In the genomic region with DNA sequence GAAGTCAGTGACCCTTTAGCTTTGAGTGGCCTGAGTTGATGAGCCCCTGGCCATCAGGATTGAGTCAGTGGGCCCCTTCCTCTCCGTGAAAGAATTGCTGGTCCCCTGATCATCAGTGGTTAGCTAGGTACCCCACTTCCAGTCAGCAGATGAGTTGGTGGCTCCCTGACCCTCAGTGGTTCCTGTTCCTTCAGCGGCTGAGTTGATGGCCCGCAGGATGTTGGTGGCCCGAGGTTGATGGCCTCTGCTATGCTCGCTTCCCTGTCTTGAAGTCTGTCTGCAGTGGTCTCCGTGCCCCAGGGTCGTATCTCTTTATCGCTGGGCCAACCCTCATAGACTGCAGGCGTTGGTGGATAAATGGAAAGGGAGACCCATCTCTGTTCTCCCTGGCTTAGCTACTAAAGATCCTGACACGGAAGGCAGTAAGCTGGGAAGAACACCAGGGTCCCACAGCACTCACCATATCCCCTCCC, we compare ENCODE assay signal across 8 mouse cellular contexts. TPM values are rescaled to one million over a fixed set of nuclear protein-coding genes. Genes with fewer than 3 reads are reported as not detected.
A peak's percentile ranks its signal among the peaks of the same experiment; 100 is the strongest.
DNase-seq lines count a peak whose midpoint lies in the region; ATAC-seq and TF ChIP-seq lines count a peak whose summit lies in the region.

No protein-coding gene starts in this region.

- intact Hi-C loops in heart, postnatal 25 days (cut with DNase I), result no loop called here

- WGBS in heart, embryonic 13.5 days, result 2% methylated on average over 10 of the region's 10 CpGs
- 2% methylated on average over 10 of the region's 10 CpGs for WGBS in limb, embryonic 14.5 days
- 2% methylated on average over 10 of the region's 10 CpGs for WGBS in small intestine, adult 2 months

- H3K27me3 ChIP-seq in heart, embryonic 13.5 days (replicated peaks), result no peaks in the 10 kb centered on the region
- no peaks in the 10 kb centered on the region for H3K27me3 ChIP-seq in CH12.LX (replicated peaks)
- H3K27me3 ChIP-seq in erythroblast, embryonic 14.5 days (ENCODE audit: control insufficient read depth), result no peaks in the 10 kb centered on the region
- no peaks in the 10 kb centered on the region for H3K27me3 ChIP-seq in limb, embryonic 14.5 days (ENCODE audit: control insufficient read depth, insufficient read depth, low read length)
- H3K27me3 ChIP-seq in small intestine, adult 2 months (ENCODE audit: control insufficient read depth, insufficient read depth, low read length), result no peaks in the 10 kb centered on the region

- no peak for TF ChIP-seq RAD21 in CH12.LX (IDR thresholded peaks at IDR 0.05; ENCODE audit: low read depth, low read length)

- no peak for DNase-seq in heart, postnatal 25 days (ENCODE audit: low spot score)
- no peak for DNase-seq in CH12.LX (ENCODE audit: extremely low read depth)
- DNase-seq in limb, embryonic 14.5 days (ENCODE audit: low spot score), result no peak
- no peak for DNase-seq in layer of hippocampus, adult 8-10 months (ENCODE audit: low spot score in 2 of 2)
- DNase-seq in left cerebral cortex, adult 9 months (ENCODE audit: low spot score in 2 of 2), result no peak

- peaks cover 15% of the 10 kb centered on the region for H3K4me1 ChIP-seq in heart, embryonic 13.5 days
- H3K4me1 ChIP-seq in CH12.LX (ENCODE audit: control insufficient read depth in 1 of 2, insufficient read depth in 2 of 2), result peaks cover 2 to 30% of the 10 kb centered on the region in 2 experiments; a peak in 2 of 4 replicates
- H3K4me1 ChIP-seq in erythroblast, embryonic 14.5 days (ENCODE audit: control insufficient read depth), result peaks cover 18% of the 10 kb centered on the region
- H3K4me1 ChIP-seq in limb, embryonic 14.5 days (ENCODE audit: control insufficient read depth, insufficient read depth, low read length), result 0 out of 2 replicates have a peak, but pooled peaks cover 6% of the 10 kb centered on the region
- 0 out of 2 replicates have a peak, but pooled peaks cover 5% of the 10 kb centered on the region for H3K4me1 ChIP-seq in small intestine, adult 2 months (ENCODE audit: control insufficient read depth, insufficient read depth, insufficient read length, low read length)

- TF ChIP-seq CTCF in CH12.LX (conservative IDR thresholded peaks at IDR 0.05 in 1 of 2, IDR thresholded peaks at IDR 0.05 in 1 of 2; ENCODE audit: low read depth in 2 of 2, low read length in 2 of 2), result no peak
- TF ChIP-seq CTCF in small intestine, adult 2 months (IDR thresholded peaks at IDR 0.05; ENCODE audit: extremely low read depth, insufficient read length, insufficient replicate concordance, low read depth, low read length), result no peak

- TF ChIP-seq POLR2A in CH12.LX (IDR thresholded peaks at IDR 0.05; ENCODE audit: low read depth, low read length), result no peak
- TF ChIP-seq POLR2A in limb, embryonic 14.5 days (IDR thresholded peaks at IDR 0.05; ENCODE audit: borderline replicate concordance, extremely low read depth, insufficient read depth, insufficient read length), result no peak
- no peak for TF ChIP-seq POLR2A in small intestine, adult 2 months (IDR thresholded peaks at IDR 0.05; ENCODE audit: low read depth, low read length)

- peak overlapping the region; percentile 90 for H3K4me3 ChIP-seq in heart, embryonic 13.5 days
- peak overlapping the region; percentile 78 to 89 (median 80) for H3K4me3 ChIP-seq in CH12.LX (replicated peaks in 1 of 3; ENCODE audit: low read depth in 2 of 3, low read length in 2 of 3, poor library complexity in 1 of 3)
- peak overlapping the region; percentile 86 for H3K4me3 ChIP-seq in erythroblast, embryonic 14.5 days (replicated peaks)
- peak overlapping the region; percentile 80 for H3K4me3 ChIP-seq in limb, embryonic 14.5 days (replicated peaks; ENCODE audit: low read length)
- peak overlapping the region; percentile 93 for H3K4me3 ChIP-seq in small intestine, adult 2 months (ENCODE audit: low read depth, low read length)

- in situ Hi-C loops in CH12.LX (cut with MboI; ENCODE audit: low pct_ligation_motif_present, low pct_unique_long_range_greater_than_20kb, low sequenced_read_pairs), result no loop called here

- no peak for TF ChIP-seq EP300 in CH12.LX (IDR thresholded peaks at IDR 0.05; ENCODE audit: low read length)

- peak overlapping the region; percentile 89 for H3K4me2 ChIP-seq in heart, embryonic 13.5 days
- peak overlapping the region; percentile 80 for H3K4me2 ChIP-seq in CH12.LX (ENCODE audit: insufficient read depth, low read depth, poor library complexity, severe bottlenecking)
- H3K4me2 ChIP-seq in limb, embryonic 14.5 days (replicated peaks; ENCODE audit: low read depth, low read length, severe bottlenecking), result peak overlapping the region; percentile 73

- dilution Hi-C loops in CH12.LX (cut with MboI; ENCODE audit: extremely low pct_ligation_motif_present, extremely low pct_unique_long_range_greater_than_20kb, low sequenced_read_pairs), result no loop called here

- no peaks in the 10 kb centered on the region for H3K79me2 ChIP-seq in CH12.LX (replicated peaks; ENCODE audit: control insufficient read depth, extremely low read depth, insufficient read depth, poor library complexity, severe bottlenecking)

- no peak overlapping the region for H3K27ac ChIP-seq in heart, embryonic 13.5 days (replicated peaks)
- no peak overlapping the region for H3K27ac ChIP-seq in CH12.LX (ENCODE audit: insufficient read depth, low read depth)
- no peak overlapping the region for H3K27ac ChIP-seq in limb, embryonic 14.5 days (replicated peaks; ENCODE audit: low read depth, low read length)
- H3K27ac ChIP-seq in small intestine, adult 2 months (ENCODE audit: insufficient read depth, low read depth, low read length), result no peak overlapping the region

- no peaks in the 10 kb centered on the region for H3K9me3 ChIP-seq in heart, embryonic 13.5 days
- no peaks in the 10 kb centered on the region for H3K9me3 ChIP-seq in CH12.LX (replicated peaks; ENCODE audit: low read length)
- no peaks in the 10 kb centered on the region for H3K9me3 ChIP-seq in erythroblast, embryonic 14.5 days (ENCODE audit: control insufficient read depth, low read length)
- no peaks in the 10 kb centered on the region for H3K9me3 ChIP-seq in limb, embryonic 14.5 days (ENCODE audit: control insufficient read depth, low read length)

- H3K9ac ChIP-seq in heart, embryonic 13.5 days, result peak overlapping the region; percentile 90
- H3K9ac ChIP-seq in CH12.LX (ENCODE audit: insufficient read depth, low read depth), result peak overlapping the region; percentile 76
- H3K9ac ChIP-seq in limb, embryonic 14.5 days (ENCODE audit: low read depth, low read length, severe bottlenecking), result peak overlapping the region; percentile 82

- no peaks in the 10 kb centered on the region for H3K36me3 ChIP-seq in heart, embryonic 13.5 days
- no peaks in the 10 kb centered on the region for H3K36me3 ChIP-seq in CH12.LX (replicated peaks in 1 of 2; ENCODE audit: control insufficient read depth in 1 of 2, insufficient read depth in 1 of 2, low read length in 1 of 2)
- H3K36me3 ChIP-seq in erythroblast, embryonic 14.5 days (ENCODE audit: control insufficient read depth), result no peaks in the 10 kb centered on the region
- H3K36me3 ChIP-seq in limb, embryonic 14.5 days (ENCODE audit: control insufficient read depth, insufficient read depth, low read length), result no peaks in the 10 kb centered on the region
- no peaks in the 10 kb centered on the region for H3K36me3 ChIP-seq in small intestine, adult 2 months (ENCODE audit: control insufficient read depth, insufficient read depth, low read length)

- no peak for ATAC-seq in heart, embryonic 13.5 days (ENCODE audit: extremely low read depth, insufficient number of reproducible peaks, low FRiP score, low TSS enrichment)
- no peak for ATAC-seq in limb, embryonic 14.5 days (ENCODE audit: low FRiP score, low read depth)

TF ChIP-seq in CH12.LX, 34 proteins besides CTCF, POLR2A, EP300 and RAD21:
- 0 out of 2 replicates have a peak, but pooled peaks have one; percentile 10 for TF ChIP-seq UBTF (IDR thresholded peaks at IDR 0.05; ENCODE audit: low read depth, low read length)
- no peak for TF ChIP-seq CHD2 (IDR thresholded peaks at IDR 0.05; ENCODE audit: low read length)
- no peak for TF ChIP-seq PAX5 (IDR thresholded peaks at IDR 0.05; ENCODE audit: low read length)

RNA-seq across cellular contexts. Expression of gene Bbs12, which starts 0.4 kb away (rescaled TPM):
- 4.9 and 5.0 TPM in 2 replicates for polyA plus RNA-seq in heart, embryonic 13.5 days (2015; fragmentation: Nextera tagmentation; extraction: Ambion mirVana)
- 1 to 10 TPM in 1 of 2 experiments, under 1 TPM in 1; 0.95 to 1.1 TPM for total RNA-seq in heart, postnatal 25 days (2021)
- 3.2 and 4.1 TPM in 2 replicates for total RNA-seq in CH12.LX (2012; rRNA removed)
- 8.3 and 8.8 TPM in 2 replicates for total RNA-seq in CH12.LX (2014; rRNA removed)
- 3.3 and 4.0 TPM in 2 replicates for polyA plus RNA-seq in CH12.LX (2012; ENCODE audit: insufficient read length, low read depth)
- not detected in 2 replicates for polyA plus RNA-seq in erythroblast, embryonic 14.5 days (2012)
- 7.5 and 7.8 TPM in 2 replicates for polyA plus RNA-seq in limb, embryonic 14.5 days (2012; rRNA removed)
- 7.4 and 10.6 TPM in 2 replicates for polyA plus RNA-seq in limb, embryonic 14.5 days (2014; fragmentation: Nextera tagmentation; extraction: Ambion mirVana)
- polyA plus RNA-seq in small intestine, adult 2 months (2012; rRNA removed), result 0.11 and 0.14 TPM in 2 replicates
- 1 to 10 TPM; 5.2 to 6.5 (median 6.3) TPM for total RNA-seq in layer of hippocampus, adult 8-10 months (2022)

RNA-seq across cellular contexts. Expression of gene Cetn4, which starts 0.6 kb away (rescaled TPM):
- polyA plus RNA-seq in heart, embryonic 13.5 days (2015; fragmentation: Nextera tagmentation; extraction: Ambion mirVana), result 1.2 and 1.3 TPM in 2 replicates
- total RNA-seq in heart, postnatal 25 days (2021), result under 1 TPM; 0.20 to 0.49 TPM
- total RNA-seq in CH12.LX (2012; rRNA removed), result 0.46 and 0.89 TPM in 2 replicates
- 2.2 and 2.9 TPM in 2 replicates for total RNA-seq in CH12.LX (2014; rRNA removed)
- polyA plus RNA-seq in CH12.LX (2012; ENCODE audit: insufficient read length, low read depth), result 1.4 and 2.6 TPM in 2 replicates
- polyA plus RNA-seq in erythroblast, embryonic 14.5 days (2012), result 0.18 and 0.56 TPM in 2 replicates
- polyA plus RNA-seq in limb, embryonic 14.5 days (2012; rRNA removed), result 1.8 and 3.4 TPM in 2 replicates
- polyA plus RNA-seq in limb, embryonic 14.5 days (2014; fragmentation: Nextera tagmentation; extraction: Ambion mirVana), result 1.8 and 2.6 TPM in 2 replicates
- not detected in 2 replicates for polyA plus RNA-seq in small intestine, adult 2 months (2012; rRNA removed)
- 10 to 100 TPM in 3 of 4 experiments, 1 to 10 TPM in 1; 8.8 to 17.9 (median 14.4) TPM for total RNA-seq in layer of hippocampus, adult 8-10 months (2022)

RNA-seq across cellular contexts. Expression of gene Fgf2, which starts 36.2 kb away (rescaled TPM):
- polyA plus RNA-seq in heart, embryonic 13.5 days (2015; fragmentation: Nextera tagmentation; extraction: Ambion mirVana), result 0.94 and 1.2 TPM in 2 replicates
- 10 to 100 TPM in 1 of 2 experiments, 1 to 10 TPM in 1; 5.5 to 11.3 TPM for total RNA-seq in heart, postnatal 25 days (2021)
- total RNA-seq in CH12.LX (2012; rRNA removed) (0.25 and 0.38 TPM in 2 replicates), CH12.LX (2014; rRNA removed) (not detected in 2 replicates)
- 0.60 and 0.70 TPM in 2 replicates for polyA plus RNA-seq in CH12.LX (2012; ENCODE audit: insufficient read length, low read depth)
- polyA plus RNA-seq in erythroblast, embryonic 14.5 days (2012), result not detected in 2 replicates
- polyA plus RNA-seq in limb, embryonic 14.5 days (2012; rRNA removed), result 12.7 and 12.9 TPM in 2 replicates
- 10.5 and 10.8 TPM in 2 replicates for polyA plus RNA-seq in limb, embryonic 14.5 days (2014; fragmentation: Nextera tagmentation; extraction: Ambion mirVana)
- 0.51 and 0.70 TPM in 2 replicates for polyA plus RNA-seq in small intestine, adult 2 months (2012; rRNA removed)
- 10 to 100 TPM in 2 of 4 experiments, 1 to 10 TPM in 2; 9.0 to 14.2 (median 10.9) TPM for total RNA-seq in layer of hippocampus, adult 8-10 months (2022)
